Mouse (Mus musculus): ENCODE data around the gene Lyl1. TPM values are rescaled to one million over a fixed set of nuclear protein-coding genes. Genes with fewer than 3 reads are reported as not detected.
A peak's percentile ranks its signal among the peaks of the same experiment; 100 is the strongest.

Lyl1 gene
- total RNA-seq (2022), result 1 to 10 TPM; 2.2 to 4.5 (median 3.4) TPM

DNA sequence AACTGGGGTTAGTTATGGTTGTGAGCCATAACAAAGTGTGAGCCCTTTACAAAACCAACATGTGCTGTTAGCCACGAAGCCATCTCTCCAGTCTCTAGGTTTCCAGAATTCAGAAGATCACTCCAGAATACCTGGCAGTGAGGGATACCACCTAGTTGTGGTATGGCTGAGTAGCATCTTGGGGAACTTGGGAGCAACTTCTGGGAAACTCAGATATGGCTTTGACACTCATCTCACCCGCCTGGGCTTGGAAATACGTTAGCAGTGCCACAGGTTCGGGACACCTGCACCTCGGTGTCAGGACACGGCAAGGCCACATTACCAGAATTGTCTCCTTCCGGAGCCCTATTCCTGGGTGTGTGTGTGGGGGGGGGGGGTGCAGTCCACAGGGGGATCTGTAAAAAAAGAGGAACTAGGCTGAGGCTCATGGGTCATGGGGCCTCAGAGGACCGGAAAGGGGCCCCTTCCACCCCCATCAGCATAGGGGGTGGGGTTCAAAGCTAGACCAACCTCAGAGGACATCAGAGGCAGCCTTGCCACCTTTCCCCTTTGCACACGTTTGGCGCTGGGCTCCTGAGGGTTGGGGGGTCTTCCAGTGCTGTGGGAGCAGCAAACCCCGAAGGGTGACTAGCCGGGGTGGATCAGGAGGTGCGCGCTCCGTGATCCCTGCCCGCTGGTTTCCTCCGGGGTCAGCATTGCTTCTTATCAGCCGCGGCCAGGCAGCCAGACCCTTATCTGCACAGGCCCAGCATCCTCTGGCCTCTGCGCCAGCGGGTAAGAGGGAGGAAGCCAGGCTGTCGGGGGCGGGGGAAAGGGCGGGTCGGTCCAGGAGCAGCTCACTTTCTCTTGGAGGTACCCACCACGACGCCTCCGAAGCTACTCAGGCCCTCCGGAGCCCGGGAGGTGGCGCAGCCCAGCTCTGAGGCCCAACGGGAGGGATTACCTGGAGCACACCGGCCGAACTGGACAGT is at the start of gene Lyl1:
Gene Lyl1 (plus strand): TSS at position 517 of the 971 bp plus-strand sequence.
- peak in 1 of 2 experiments; percentile 24 for DNase-seq (ENCODE audit: low spot score in 2 of 2)

- no peak for DNase-seq (ENCODE audit: low spot score in 2 of 2)
These were observed 48.1 kb upstream of the Lyl1 start for GRCm38 (mm10) chr8:84653092-84653631.

DNA sequence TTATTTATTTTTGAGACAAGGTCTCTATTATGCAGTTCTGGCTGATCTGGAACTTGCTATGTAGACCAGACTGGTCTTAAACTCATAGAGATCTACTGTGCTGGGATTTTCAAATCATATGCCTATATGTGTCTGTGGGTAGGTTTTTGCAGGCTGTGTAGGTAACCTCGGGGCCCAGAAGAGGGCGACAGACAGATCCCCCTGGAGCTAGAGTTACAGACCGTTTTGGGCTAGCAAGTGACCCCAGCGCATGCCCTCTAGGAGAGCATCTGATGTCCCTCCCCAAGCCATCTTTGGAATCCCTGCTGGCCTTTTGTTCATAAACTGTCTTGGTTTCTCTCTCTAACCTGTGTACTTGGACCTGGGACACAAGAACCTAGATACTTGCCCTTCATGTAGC is 46.7 kb upstream of the Lyl1 start:
- DNase-seq (ENCODE audit: low spot score in 2 of 2), result no peak

DNA sequence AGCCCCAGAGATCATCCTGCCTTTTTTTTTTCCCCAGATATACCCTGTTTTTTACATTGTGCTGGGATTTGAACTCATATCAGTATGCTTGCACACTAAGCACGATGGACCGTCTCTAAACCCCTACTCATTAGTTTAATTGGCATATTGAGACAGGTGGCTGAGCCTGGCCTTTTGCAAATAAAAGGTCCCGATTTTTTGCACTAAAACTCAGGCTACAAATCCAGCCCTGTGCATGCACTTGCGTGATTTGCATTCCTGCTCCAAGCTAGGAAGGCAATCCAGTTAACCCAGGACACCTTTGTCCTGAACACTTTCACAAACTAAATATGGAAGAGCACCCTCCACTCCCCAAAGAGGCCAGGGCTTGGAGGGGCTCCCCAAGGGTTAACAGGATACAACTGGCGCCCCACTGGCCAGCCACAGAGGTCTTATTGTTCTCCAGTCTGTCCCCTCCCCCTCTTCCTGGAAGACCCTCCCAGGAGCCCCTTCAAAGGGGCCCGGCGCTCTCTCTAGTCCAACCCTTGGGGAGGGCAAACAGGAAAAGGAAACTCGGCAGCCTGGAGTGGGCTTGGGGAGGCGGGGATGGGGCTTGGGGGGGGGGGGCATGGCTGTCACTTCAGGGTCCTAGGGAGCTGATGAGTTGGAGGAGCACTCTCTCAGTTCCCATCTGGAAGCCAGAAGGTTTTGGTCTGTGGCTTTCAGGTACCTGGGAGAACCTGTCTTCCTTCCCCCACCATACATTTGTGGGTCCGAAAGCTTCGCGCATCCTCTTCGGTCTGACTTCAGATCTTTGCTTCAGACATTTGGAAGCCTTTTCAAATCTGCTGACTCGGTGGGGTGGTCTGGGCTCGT is 45.7 kb upstream of the Lyl1 start:
- no peak for DNase-seq (ENCODE audit: low spot score in 2 of 2)

GRCm38 (mm10) chr8:84656191-84656525 is 45.1 kb upstream of the Lyl1 start:
- no peak for DNase-seq (ENCODE audit: low spot score in 2 of 2)

- no peak for DNase-seq (ENCODE audit: low spot score in 2 of 2)
These were observed 44.6 kb upstream of the Lyl1 start for GRCm38 (mm10) chr8:84656641-84657126.

DNA sequence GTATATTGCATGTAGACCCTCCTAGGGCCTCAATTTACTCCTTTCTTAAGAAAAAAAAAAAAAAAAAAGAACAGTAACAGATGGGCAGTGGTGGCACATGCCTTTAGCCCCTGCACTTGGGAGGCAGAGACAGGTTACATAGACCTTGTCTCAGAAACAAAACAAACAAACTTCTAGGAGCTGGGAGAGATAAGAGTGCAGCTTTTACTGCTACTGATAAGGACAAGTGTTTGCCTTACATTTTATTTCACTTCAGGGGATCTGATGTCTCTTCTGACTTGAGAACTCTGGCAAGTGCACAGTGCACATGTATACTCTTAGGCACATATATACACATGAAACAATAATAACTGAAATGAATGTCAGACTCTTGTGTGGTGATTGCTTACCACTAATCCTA is 44.1 kb upstream of the Lyl1 start:
- DNase-seq (ENCODE audit: low spot score in 2 of 2), result no peak

GRCm38 (mm10) chr8:84657680-84658079 is 43.6 kb upstream of the Lyl1 start:
- DNase-seq (ENCODE audit: low spot score in 2 of 2), result no peak

- no peak for DNase-seq (ENCODE audit: low spot score in 2 of 2)
These were observed 42.3 kb upstream of the Lyl1 start for GRCm38 (mm10) chr8:84658951-84659350.

DNA sequence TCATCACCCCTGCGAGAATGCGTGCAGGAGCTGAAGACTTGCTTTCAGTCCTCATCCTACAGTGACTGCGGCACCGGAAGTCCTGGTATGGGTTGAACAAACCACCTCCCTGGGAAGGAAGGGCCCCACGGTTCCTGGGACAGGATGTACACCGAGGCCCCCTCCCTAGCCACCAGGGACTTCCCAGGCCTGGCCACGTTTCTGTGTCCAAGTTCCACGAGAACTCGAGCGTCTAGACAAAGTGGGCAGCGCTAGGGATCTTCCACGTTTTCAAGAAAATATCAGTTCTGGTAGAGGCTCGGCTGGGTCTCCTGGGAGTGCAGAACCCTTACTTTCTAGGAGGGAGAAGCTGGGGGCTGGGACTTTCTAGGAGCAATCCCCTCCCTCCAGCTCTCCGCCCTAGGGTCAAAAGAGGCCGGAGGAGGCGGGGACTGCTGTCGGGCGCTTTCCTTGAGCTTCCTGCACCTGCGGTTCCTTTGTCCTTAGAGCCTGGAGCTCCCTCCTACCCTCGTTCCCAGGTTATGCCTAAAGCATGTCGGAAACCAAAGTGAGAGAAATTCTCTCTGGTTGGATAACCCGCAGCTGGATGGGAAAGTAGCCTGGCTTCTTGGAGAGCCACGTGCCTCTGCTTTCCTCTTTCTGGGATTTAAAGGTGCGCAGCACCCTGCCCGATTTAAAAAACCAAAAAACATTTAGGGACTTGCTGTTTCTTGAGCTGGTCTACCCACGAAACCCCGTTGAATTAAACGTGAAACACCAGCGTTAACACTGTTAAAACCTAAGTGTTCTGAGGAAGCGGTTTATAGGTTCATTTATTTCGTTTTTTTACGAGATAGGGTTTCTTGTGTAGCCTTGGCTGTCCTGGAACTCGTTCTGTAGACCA is 41.1 kb upstream of the Lyl1 start:
- no peak for DNase-seq (ENCODE audit: low spot score in 2 of 2)

GRCm38 (mm10) chr8:84660819-84661457 is 40.3 kb upstream of the Lyl1 start:
- DNase-seq (ENCODE audit: low spot score in 2 of 2), result no peak

DNA sequence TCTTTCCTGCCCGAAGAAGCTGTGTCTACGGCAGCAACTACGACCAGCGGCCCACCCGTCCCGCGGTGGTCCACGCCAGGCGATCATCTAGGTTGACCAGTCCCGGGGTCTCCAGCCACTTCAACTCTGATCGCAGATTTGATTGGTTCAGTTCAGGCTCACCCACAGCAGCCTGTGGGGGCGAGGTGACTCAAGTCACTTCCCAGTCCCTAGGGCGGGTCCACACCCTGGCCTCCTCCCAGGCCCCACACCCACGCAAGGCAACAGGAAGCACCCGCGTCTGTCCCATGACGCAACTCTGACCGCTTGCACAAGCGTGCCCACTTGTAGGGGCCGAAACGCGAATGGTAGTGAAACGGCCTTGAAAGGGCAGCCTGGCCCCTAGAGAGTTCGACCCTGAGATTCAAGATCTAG is 39.8 kb upstream of the Lyl1 start:
- peak; percentile 38 to 68 for DNase-seq (ENCODE audit: low spot score in 2 of 2)

DNA sequence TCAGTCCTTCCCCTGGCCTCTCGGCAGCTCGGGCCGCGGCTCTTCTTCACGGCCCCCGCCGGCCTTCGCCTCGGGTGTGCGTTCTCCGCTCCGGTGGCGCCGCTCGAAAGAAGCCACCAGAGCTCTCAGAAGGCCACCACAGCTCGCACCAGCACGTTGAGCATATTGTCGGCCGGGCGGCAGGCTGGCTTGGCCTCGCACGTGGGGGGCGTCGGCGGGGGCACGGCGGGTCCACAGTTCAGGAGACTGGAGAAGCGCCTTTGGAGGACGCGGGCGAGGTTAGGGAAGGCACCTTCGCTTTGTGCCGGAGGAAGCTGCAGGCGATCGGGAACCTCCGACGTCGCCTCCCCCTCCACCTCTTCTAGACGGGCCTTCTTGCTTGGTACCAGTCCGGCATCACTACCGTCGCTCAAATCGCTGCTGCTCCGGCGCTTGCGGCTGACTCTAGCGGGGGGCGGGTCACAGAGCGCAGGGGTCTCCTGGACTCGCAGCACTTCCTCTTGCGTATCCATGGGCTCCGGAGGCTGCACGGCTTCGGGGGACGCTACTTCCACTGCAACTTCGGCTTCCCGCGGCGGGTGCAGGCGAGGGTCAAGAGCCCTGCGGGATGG is 39.2 kb upstream of the Lyl1 start:
- DNase-seq (ENCODE audit: low spot score in 2 of 2), result no peak

DNA sequence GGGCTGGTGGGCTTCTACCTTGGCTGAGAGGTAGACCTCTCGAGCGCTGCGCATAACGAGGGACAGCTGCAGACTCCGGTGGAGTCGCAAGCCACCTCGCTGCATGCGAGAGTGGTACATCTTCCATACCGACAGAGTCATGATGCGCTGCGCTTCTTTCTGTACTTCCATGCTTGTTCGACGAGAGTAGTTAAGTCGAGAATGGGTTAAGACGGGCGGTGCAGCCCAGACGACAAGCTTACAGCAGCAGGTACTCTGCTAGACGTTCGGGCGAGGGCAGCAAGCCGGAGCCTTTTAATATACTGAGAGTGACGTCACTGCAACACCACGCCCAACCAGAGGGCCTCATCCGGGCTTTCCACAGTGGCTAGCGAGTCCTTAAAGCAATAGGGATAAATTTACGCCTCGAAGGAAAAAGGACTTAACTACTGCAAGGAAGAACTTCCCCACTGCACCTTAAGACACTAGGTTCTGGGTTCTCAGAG is 38.6 kb upstream of the Lyl1 start, which contains the start of gene Ier2:
Gene Ier2 (minus strand): TSS at position 272 of the 485 bp plus-strand sequence.
- peak; percentile 90 to 91 for DNase-seq (ENCODE audit: low spot score in 2 of 2)

DNA sequence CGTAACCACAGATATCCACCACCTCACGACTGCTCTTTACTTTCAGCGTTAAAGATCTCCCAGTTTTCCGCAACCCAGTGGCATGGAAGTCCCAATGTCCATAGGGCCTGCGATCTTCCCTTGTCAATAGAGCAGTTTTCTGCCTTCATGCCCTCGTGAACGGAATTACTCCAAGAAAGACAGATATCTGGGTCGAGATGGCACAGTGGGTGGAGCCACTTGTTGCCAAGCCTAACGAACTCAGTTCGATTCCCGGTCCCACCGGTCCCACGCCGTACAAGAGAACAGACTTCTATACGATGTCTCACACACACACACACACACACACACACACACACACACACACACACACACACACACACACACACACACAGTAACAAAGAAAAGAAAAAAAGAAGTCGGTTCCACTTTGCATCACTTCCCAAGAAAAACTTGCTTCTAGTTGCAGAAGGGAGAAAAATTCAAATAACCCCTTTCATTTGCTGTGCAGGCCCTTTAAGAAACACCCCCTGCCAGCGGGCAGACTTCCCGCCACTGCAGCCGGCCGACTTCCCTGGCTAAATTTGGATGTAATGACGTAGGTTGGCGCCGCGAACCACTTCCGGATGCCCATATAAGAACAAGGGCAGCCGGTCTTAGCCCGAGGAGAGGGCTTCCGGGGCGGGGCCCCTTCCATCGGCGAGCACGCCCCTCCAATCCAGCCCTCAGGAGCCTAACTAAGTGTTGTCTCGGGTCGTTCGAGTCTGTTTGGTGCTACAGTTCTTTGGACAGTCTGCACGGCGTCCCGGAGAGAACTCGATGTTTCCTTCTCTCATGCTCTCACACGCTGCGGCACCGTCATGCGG is 37.6 kb upstream of the Lyl1 start:
- peak; percentile 92 to 96 for DNase-seq (ENCODE audit: low spot score in 2 of 2)

DNA sequence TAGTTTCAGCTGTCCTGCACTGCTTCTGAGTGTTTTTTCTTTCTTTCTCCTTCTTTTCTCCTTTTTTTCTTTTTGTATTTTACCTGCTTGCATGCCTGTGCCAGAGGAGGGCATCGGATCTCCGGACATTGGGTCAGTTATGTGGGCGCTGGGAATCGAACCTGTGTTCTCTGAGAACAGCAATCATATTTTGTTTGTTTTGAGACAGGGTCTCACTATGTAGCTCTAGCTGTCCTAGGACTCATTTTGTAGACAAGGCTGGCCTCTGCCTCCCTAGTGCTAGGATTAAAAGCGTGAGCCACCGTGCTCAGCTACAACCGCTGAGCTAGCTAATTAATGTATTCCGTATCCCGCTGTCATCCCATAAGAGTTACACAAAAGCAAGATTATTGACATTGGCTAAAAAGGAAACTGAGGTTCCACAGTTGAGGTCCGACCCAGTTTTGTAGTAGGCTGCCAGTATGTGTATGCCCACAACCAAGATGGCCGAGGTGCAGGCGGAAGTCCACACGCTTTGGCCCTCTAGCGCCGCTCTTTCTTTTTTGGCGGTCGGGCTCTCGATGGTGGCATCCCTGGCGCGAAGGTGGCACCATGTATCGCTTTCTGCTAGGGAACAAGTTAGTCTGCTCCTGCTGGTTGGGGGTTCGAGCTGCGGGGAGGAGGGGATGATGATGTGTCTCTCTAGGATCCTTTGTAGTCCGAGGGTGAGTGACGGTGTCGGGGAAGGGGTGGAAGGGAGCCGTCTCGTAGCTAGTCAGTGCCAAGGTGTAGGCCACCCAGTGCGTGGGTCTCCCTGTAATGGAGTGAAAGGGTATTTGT is 36.5 kb upstream of the Lyl1 start:
- DNase-seq (ENCODE audit: low spot score in 2 of 2), result peak; percentile 62 to 77

DNA sequence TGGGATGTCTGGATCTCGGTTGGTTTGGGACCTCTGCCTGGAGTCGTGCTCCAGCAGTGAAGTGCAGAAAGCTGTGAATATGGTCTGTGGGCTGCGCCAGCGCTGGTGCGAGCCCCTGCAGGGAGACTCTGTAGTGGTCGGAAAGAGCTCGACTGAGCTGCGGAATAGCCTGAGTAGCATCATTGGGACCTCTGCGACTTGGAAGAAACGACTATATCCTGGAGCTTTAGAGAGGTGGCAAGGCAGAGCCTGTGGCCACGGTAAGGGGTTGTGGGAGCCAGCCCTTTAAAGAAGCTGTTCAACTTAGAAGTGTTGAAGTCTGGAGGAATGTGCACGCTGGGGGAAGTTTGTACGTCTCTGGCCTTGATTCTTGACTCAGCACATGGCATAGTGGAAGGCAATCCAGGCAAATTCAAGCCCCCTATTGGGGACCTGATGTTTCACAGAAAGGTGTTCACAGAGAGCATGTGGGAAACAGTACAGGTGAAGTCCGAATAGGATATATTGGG is 35.8 kb upstream of the Lyl1 start:
- DNase-seq (ENCODE audit: low spot score in 2 of 2), result no peak

DNA sequence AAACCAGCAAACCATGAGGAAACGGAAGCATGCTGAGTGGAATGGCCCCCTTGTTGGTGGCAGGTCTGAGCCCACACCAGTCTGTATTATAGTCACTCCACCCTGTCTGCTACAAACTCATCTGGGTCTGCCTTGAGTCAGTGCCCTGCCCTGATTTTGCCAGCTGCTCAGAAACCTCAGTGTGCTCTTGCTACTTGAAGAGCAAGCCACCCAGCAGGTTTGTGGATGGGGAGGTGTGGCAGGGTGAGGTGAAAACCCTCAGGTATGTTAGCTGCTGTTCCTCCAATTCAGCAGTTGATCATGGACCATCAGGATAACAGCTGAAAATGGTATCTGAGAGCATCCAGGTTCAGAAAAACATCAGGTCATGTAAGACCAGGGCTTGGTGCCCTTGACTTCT is 33.2 kb upstream of the Lyl1 start:
- no peak for DNase-seq (ENCODE audit: low spot score in 2 of 2)

Measured in left cerebral cortex, adult 8-10 months (tissue).